Mouse (Mus musculus): ENCODE results near the gene Eif3c. TPM values are rescaled to one million over a fixed set of nuclear protein-coding genes. Genes with fewer than 3 reads are reported as not detected.

Eif3c gene
- polyA plus RNA-seq, 1 experiment from 2014 or later = 189 TPM

GRCm38 (mm10) chr7:126581661-126582060 lies 15.4 kb upstream of the Eif3c start:
- Histone ChIP-seq H3K4me1 (ENCODE audit: control insufficient read depth, insufficient read depth, low read length) (peaks cover 3% of the 10 kb centered on the region; the same call in 1 of the 2 replicates), H3K4me2 (no peak overlapping the region), H3K36me3 (ENCODE audit: control insufficient read depth, insufficient read depth, low read length) (no peaks in the 10 kb centered on the region), H3K4me3 (ENCODE audit: low read depth, low read length) (no peak overlapping the region), H3K27ac (ENCODE audit: low read depth, low read length) (no peak overlapping the region), H3K9me3 (ENCODE audit: control insufficient read depth, low read length) (no peaks in the 10 kb centered on the region), H3K9ac (ENCODE audit: low read length) (no peak overlapping the region), H3K27me3 (ENCODE audit: control insufficient read depth, insufficient read depth, low read length) (peaks cover 3% of the 10 kb centered on the region; the same call in 1 of the 2 replicates)
- ATAC-seq (ENCODE audit: low FRiP score) (no peak), DNase-seq (ENCODE audit: low spot score, missing footprints) (no peak)
- 94% methylated on average over 6 of the region's 6 CpGs for WGBS

- 64% methylated on average over 8 of the region's 8 CpGs for WGBS
- H3K36me3 ChIP-seq (ENCODE audit: control insufficient read depth, insufficient read depth, low read length) = no peaks in the 10 kb centered on the region
- peaks cover 3% of the 10 kb centered on the region; the same call in 1 of the 2 replicates for H3K4me1 ChIP-seq (ENCODE audit: control insufficient read depth, insufficient read depth, low read length)
- DNase-seq (ENCODE audit: low spot score, missing footprints) (peak; percentile 87), ATAC-seq (ENCODE audit: low FRiP score) (no peak)
- H3K9ac ChIP-seq (ENCODE audit: low read length) = no peak overlapping the region
- H3K27me3 ChIP-seq (ENCODE audit: control insufficient read depth, insufficient read depth, low read length) = no peaks in the 10 kb centered on the region
- no peak overlapping the region for H3K4me2 ChIP-seq
- H3K27ac ChIP-seq (ENCODE audit: low read depth, low read length) = no peak overlapping the region
- H3K9me3 ChIP-seq (ENCODE audit: control insufficient read depth, low read length) = no peaks in the 10 kb centered on the region
- H3K4me3 ChIP-seq (ENCODE audit: low read depth, low read length) = no peak overlapping the region
Observed at GRCm38 (mm10) chr7:126579172-126579571, 13.0 kb upstream of the Eif3c start.

GRCm38 (mm10) chr7:126576946-126577345 lies 10.7 kb upstream of the Eif3c start:
- no peak overlapping the region for H3K27ac ChIP-seq (ENCODE audit: low read depth, low read length)
- WGBS = 42% methylated on average over 8 of the region's 8 CpGs
- ATAC-seq (ENCODE audit: low FRiP score) = no peak
- H3K4me1 ChIP-seq (ENCODE audit: control insufficient read depth, insufficient read depth, low read length) = no peaks in the 10 kb centered on the region
- H3K4me3 ChIP-seq (ENCODE audit: low read depth, low read length) = no peak overlapping the region
- no peak for DNase-seq (ENCODE audit: low spot score, missing footprints)
- no peaks in the 10 kb centered on the region for H3K9me3 ChIP-seq (ENCODE audit: control insufficient read depth, low read length)
- H3K36me3 ChIP-seq (ENCODE audit: control insufficient read depth, insufficient read depth, low read length) = no peaks in the 10 kb centered on the region
- no peaks in the 10 kb centered on the region for H3K27me3 ChIP-seq (ENCODE audit: control insufficient read depth, insufficient read depth, low read length)
- no peak overlapping the region for H3K4me2 ChIP-seq
- H3K9ac ChIP-seq (ENCODE audit: low read length) = no peak overlapping the region

GRCm38 (mm10) chr7:126565693-126566092 lies 518 bp downstream of the Eif3c start:
- Histone ChIP-seq H3K4me1 (ENCODE audit: control insufficient read depth, insufficient read depth, low read length) (0 out of 2 replicates have a peak, but pooled peaks cover 2% of the 10 kb centered on the region), H3K27ac (ENCODE audit: low read depth, low read length) (0 out of 2 replicates have a peak overlapping the region, but pooled peaks have one; percentile 18), H3K9ac (ENCODE audit: low read length) (peak overlapping the region; percentile 83), H3K4me3 (ENCODE audit: low read depth, low read length) (peak overlapping the region; percentile 84), H3K4me2 (peak overlapping the region; percentile 77), H3K36me3 (ENCODE audit: control insufficient read depth, insufficient read depth, low read length) (peaks cover 11% of the 10 kb centered on the region; the same call in 1 of the 2 replicates), H3K9me3 (ENCODE audit: control insufficient read depth, low read length) (no peaks in the 10 kb centered on the region), H3K27me3 (ENCODE audit: control insufficient read depth, insufficient read depth, low read length) (no peaks in the 10 kb centered on the region)
- DNase-seq (ENCODE audit: low spot score, missing footprints) (peak; percentile 94), ATAC-seq (ENCODE audit: low FRiP score) (no peak)
- WGBS = under 1% methylated on average over 27 of the region's 28 CpGs

GRCm38 (mm10) chr7:126556635-126557034 lies 9.6 kb downstream of the Eif3c start:
- Histone ChIP-seq H3K9me3 (ENCODE audit: control insufficient read depth, low read length) (no peaks in the 10 kb centered on the region), H3K36me3 (ENCODE audit: control insufficient read depth, insufficient read depth, low read length) (peaks cover 47% of the 10 kb centered on the region), H3K9ac (ENCODE audit: low read length) (no peak overlapping the region), H3K4me2 (no peak overlapping the region), H3K27ac (ENCODE audit: low read depth, low read length) (no peak overlapping the region), H3K4me3 (ENCODE audit: low read depth, low read length) (no peak overlapping the region), H3K4me1 (ENCODE audit: control insufficient read depth, insufficient read depth, low read length) (no peaks in the 10 kb centered on the region), H3K27me3 (ENCODE audit: control insufficient read depth, insufficient read depth, low read length) (no peaks in the 10 kb centered on the region)
- WGBS = 98% methylated on average over 5 of the region's 5 CpGs
- DNase-seq (ENCODE audit: low spot score, missing footprints) = no peak
- no peak for ATAC-seq (ENCODE audit: low FRiP score)

GRCm38 (mm10) chr7:126554796-126555195 lies 11.4 kb downstream of the Eif3c start:
- ATAC-seq (ENCODE audit: low FRiP score) = no peak
- Histone ChIP-seq H3K9me3 (ENCODE audit: control insufficient read depth, low read length) (no peaks in the 10 kb centered on the region), H3K36me3 (ENCODE audit: control insufficient read depth, insufficient read depth, low read length) (peaks cover 56% of the 10 kb centered on the region), H3K27ac (ENCODE audit: low read depth, low read length) (no peak overlapping the region), H3K4me3 (ENCODE audit: low read depth, low read length) (no peak overlapping the region), H3K9ac (ENCODE audit: low read length) (no peak overlapping the region), H3K27me3 (ENCODE audit: control insufficient read depth, insufficient read depth, low read length) (no peaks in the 10 kb centered on the region), H3K4me1 (ENCODE audit: control insufficient read depth, insufficient read depth, low read length) (no peaks in the 10 kb centered on the region), H3K4me2 (no peak overlapping the region)
- 95% methylated on average over 1 of the region's 1 CpGs for WGBS
- no peak for DNase-seq (ENCODE audit: low spot score, missing footprints)

- no peak for DNase-seq (ENCODE audit: low spot score, missing footprints)
- no peak for ATAC-seq (ENCODE audit: low FRiP score)
- Histone ChIP-seq H3K4me1 (ENCODE audit: control insufficient read depth, insufficient read depth, low read length) (no peaks in the 10 kb centered on the region), H3K4me3 (ENCODE audit: low read depth, low read length) (no peak overlapping the region), H3K27ac (ENCODE audit: low read depth, low read length) (no peak overlapping the region), H3K36me3 (ENCODE audit: control insufficient read depth, insufficient read depth, low read length) (peaks cover 23% of the 10 kb centered on the region), H3K9me3 (ENCODE audit: control insufficient read depth, low read length) (no peaks in the 10 kb centered on the region), H3K4me2 (no peak overlapping the region), H3K27me3 (ENCODE audit: control insufficient read depth, insufficient read depth, low read length) (no peaks in the 10 kb centered on the region), H3K9ac (ENCODE audit: low read length) (no peak overlapping the region)
- WGBS = 92% methylated on average over 2 of the region's 2 CpGs
Observed at GRCm38 (mm10) chr7:126545631-126546030, 20.6 kb downstream of the Eif3c start.

GRCm38 (mm10) chr7:126541661-126542060 lies 24.6 kb downstream of the Eif3c start:
- Histone ChIP-seq H3K9ac (ENCODE audit: low read length) (no peak overlapping the region), H3K4me1 (ENCODE audit: control insufficient read depth, insufficient read depth, low read length) (no peaks in the 10 kb centered on the region), H3K27me3 (ENCODE audit: control insufficient read depth, insufficient read depth, low read length) (peaks cover 5% of the 10 kb centered on the region), H3K36me3 (ENCODE audit: control insufficient read depth, insufficient read depth, low read length) (peaks cover 7% of the 10 kb centered on the region), H3K27ac (ENCODE audit: low read depth, low read length) (no peak overlapping the region), H3K4me2 (no peak overlapping the region), H3K9me3 (ENCODE audit: control insufficient read depth, low read length) (no peaks in the 10 kb centered on the region), H3K4me3 (ENCODE audit: low read depth, low read length) (no peak overlapping the region)
- WGBS = 74% methylated on average over 1 of the region's 1 CpGs
- ATAC-seq (ENCODE audit: low FRiP score) (no peak), DNase-seq (ENCODE audit: low spot score, missing footprints) (no peak)

GRCm38 (mm10) chr7:126537820-126538585 lies 28.2 kb downstream of the Eif3c start:
- Histone ChIP-seq H3K4me2 (no peak overlapping the region), H3K9me3 (ENCODE audit: control insufficient read depth, low read length) (no peaks in the 10 kb centered on the region), H3K27ac (ENCODE audit: low read depth, low read length) (no peak overlapping the region), H3K36me3 (ENCODE audit: control insufficient read depth, insufficient read depth, low read length) (no peaks in the 10 kb centered on the region), H3K9ac (ENCODE audit: low read length) (no peak overlapping the region), H3K27me3 (ENCODE audit: control insufficient read depth, insufficient read depth, low read length) (peaks cover 17% of the 10 kb centered on the region), H3K4me1 (ENCODE audit: control insufficient read depth, insufficient read depth, low read length) (peaks cover 3% of the 10 kb centered on the region; the same call in 1 of the 2 replicates), H3K4me3 (ENCODE audit: low read depth, low read length) (no peak overlapping the region)
- 80% methylated on average over 5 of the region's 5 CpGs for WGBS
- ATAC-seq (ENCODE audit: low FRiP score) (no peak), DNase-seq (ENCODE audit: low spot score, missing footprints) (peak; percentile 91)

All from midbrain, embryonic 11.5 days (tissue).